Mouse (Mus musculus) embryo, embryonic 11.5 days (tissue): ENCODE measurements at regions not wholly inside any gene's neighbourhood (a gene's known extent, or its start where the extent isn't known, plus 50 kb on each side); places are given as distances from the start of the nearest gene placed in this dataset.
A peak's percentile ranks its signal among the peaks of the same experiment; 100 is the strongest.

Experiments used
- DNase-seq: peaks from one replicate; pipeline ENCODE4 v3.0.0-alpha.2; 2012; ENCODE audit warnings: low read depth, low spot score

- no peak for DNase-seq
These were observed 52.7 kb upstream of the Gm21915 start for GRCm38 (mm10) chr9:40617676-40618062.

GRCm38 (mm10) chr9:40617036-40617675, 53.3 kb upstream of the Gm21915 start:
- peak; percentile 22 for DNase-seq

- DNase-seq, result peak; percentile 69
These were observed 53.9 kb upstream of the Gm21915 start for GRCm38 (mm10) chr9:40616426-40617035.

- no peak for DNase-seq
These were observed 54.5 kb upstream of the Gm21915 start for GRCm38 (mm10) chr9:40615891-40616290.

GRCm38 (mm10) chr9:40614071-40614470, 56.3 kb upstream of the Gm21915 start:
- DNase-seq, result no peak

GRCm38 (mm10) chr9:40613182-40613581, 57.2 kb upstream of the Gm21915 start:
- no peak for DNase-seq

- DNase-seq, result no peak
These were observed 57.7 kb upstream of the Gm21915 start for GRCm38 (mm10) chr9:40612755-40613154.

GRCm38 (mm10) chr9:40612312-40612711, 58.1 kb upstream of the Gm21915 start:
- no peak for DNase-seq

GRCm38 (mm10) chr9:40611626-40612025, 58.8 kb upstream of the Gm21915 start:
- no peak for DNase-seq

GRCm38 (mm10) chr9:40608596-40608995, 61.8 kb upstream of the Gm21915 start:
- no peak for DNase-seq

- no peak for DNase-seq
These were observed 62.5 kb upstream of the Gm21915 start for GRCm38 (mm10) chr9:40607941-40608340.

- DNase-seq, result no peak
These were observed 66.9 kb upstream of the Gm21915 start for GRCm38 (mm10) chr9:40603521-40603920.

GRCm38 (mm10) chr9:40598431-40598831, 67.2 kb upstream of the Gramd1b start:
- DNase-seq, result no peak

- DNase-seq, result no peak
These were observed 56.2 kb upstream of the Gramd1b start for GRCm38 (mm10) chr9:40587421-40587820.

- no peak for DNase-seq
These were observed 55.4 kb upstream of the Gramd1b start for GRCm38 (mm10) chr9:40586581-40586980.

GRCm38 (mm10) chr9:40583554-40583953, 52.4 kb upstream of the Gramd1b start:
- DNase-seq, result peak; percentile 29

- no peak for DNase-seq
These were observed 50.7 kb upstream of the Gramd1b start for GRCm38 (mm10) chr9:40581854-40582253.
